Mouse (Mus musculus): ENCODE results near the gene Odaph.

The Odaph gene

DNA sequence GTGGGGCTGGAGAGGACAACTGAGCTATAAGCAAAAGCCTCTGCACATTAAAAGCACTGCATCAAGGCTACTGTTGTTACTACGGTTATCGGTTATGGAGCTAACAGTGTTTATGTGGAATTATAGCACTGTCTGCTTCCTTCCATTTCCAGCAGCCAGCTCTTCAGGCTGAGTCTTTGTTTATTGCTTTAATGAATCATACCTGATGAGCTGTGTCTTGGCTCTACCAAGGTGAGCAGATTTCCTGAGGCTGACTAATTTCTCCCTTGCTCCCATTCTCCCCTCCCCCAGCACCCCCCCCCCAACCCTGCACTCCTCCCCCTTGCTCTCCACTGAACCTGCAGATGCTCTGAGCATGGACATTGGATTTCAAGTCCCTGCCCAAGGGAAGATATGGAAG is 524 bp downstream of the Odaph start:
- no peak for DNase-seq (ENCODE audit: low read depth in 1 of 2, low spot score in 2 of 2)

GRCm38 (mm10) chr5:91989261-91989660 is 2.0 kb downstream of the Odaph start:
- DNase-seq (ENCODE audit: low read depth in 1 of 2, low spot score in 2 of 2): no peak

- no peak for DNase-seq (ENCODE audit: low read depth in 1 of 2, low spot score in 2 of 2)
Measured at GRCm38 (mm10) chr5:91991191-91991937, 4.1 kb downstream of the Odaph start.

DNA sequence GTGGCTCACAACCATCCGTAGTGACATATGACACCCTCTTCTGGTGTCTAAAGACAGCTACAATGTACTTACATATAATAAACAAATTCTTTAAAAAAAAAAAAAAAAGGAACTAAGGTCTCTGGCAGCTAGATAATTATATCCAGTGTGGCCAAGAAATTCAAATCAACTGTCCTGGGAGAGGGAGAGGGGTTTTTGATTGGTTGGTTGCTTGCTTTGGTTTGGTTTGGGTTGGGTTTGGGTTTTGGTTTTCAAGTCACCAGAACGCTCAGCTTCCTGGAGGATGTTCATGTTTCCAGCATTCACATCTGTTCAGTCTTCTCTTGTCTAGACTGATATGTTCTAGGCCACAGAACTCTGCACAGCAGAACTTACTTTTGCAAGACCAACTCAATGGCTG is 5.8 kb downstream of the Odaph start:
- no peak for DNase-seq (ENCODE audit: low read depth in 1 of 2, low spot score in 2 of 2)

GRCm38 (mm10) chr5:91994546-91994945 is 7.3 kb downstream of the Odaph start:
- DNase-seq (ENCODE audit: low read depth in 1 of 2, low spot score in 2 of 2): no peak

DNA sequence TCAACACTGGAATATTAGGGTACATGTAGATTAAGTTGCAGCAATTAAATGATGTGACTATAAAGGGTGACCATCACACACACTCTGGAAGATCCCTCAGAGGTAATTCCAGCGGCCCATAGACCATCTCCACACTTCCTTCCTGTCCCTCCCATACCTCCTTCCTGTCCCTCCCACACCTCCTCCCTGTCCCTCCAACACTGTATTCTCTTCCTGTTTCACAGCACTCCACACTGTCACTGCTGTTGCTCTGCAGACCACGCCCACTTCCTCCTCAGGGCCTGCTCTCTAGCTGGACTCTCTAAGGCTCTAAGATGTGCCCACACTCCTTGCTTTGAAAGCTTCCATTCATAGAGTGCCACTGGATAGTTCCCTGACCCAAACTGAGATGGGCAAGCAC is 13.5 kb downstream of the Odaph start:
- peak; percentile 40 to 43 for DNase-seq (ENCODE audit: low read depth in 1 of 2, low spot score in 2 of 2)

GRCm38 (mm10) chr5:92003011-92003410 is 15.7 kb downstream of the Odaph start:
- peak in 1 of 2 experiments; percentile 4 for DNase-seq (ENCODE audit: low read depth in 1 of 2, low spot score in 2 of 2)

DNA sequence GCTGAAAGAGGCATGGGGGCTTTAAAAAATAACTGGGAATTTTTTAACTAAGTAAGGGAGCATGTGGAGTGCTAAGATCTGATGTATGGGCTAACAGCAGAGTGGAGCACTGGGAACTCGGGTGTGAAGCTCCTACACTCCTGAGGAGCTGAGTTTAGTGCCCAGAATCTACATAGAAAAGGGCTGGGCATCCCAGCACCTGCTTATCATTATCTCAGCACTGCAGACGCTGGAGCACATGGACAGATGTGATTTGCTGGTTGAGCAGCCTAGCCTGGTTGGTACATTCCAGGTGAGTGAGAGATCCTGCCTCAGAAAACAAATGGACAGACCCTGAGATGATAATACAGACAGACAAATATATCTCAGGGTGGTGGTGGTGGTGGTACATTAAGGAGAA is 22.6 kb downstream of the Odaph start:
- DNase-seq (ENCODE audit: low read depth in 1 of 2, low spot score in 2 of 2): no peak

- DNase-seq (ENCODE audit: low read depth in 1 of 2, low spot score in 2 of 2): no peak
Measured at GRCm38 (mm10) chr5:92011756-92012155, 24.5 kb downstream of the Odaph start.

GRCm38 (mm10) chr5:92019960-92020359 is 32.7 kb downstream of the Odaph start:
- DNase-seq (ENCODE audit: low read depth in 1 of 2, low spot score in 2 of 2): no peak

GRCm38 (mm10) chr5:92042377-92043348 is 55.4 kb downstream of the Odaph start:
- peak; percentile 70 to 85 for DNase-seq (ENCODE audit: low read depth in 1 of 2, low spot score in 2 of 2)

- DNase-seq (ENCODE audit: low read depth in 1 of 2, low spot score in 2 of 2): no peak
Measured at GRCm38 (mm10) chr5:92043783-92044182, 56.5 kb downstream of the Odaph start, which contains the start of gene Cdkl2. TSS of gene Cdkl2 (minus strand) at chr5:92043883.

All from monocyte, adult 2 months (primary cell).